Mouse (Mus musculus): ENCODE data around the gene Washc3.

The Washc3 gene

GRCm38 (mm10) chr10:88200951-88201638, at the start of gene Washc3:
Gene Washc3, plus strand, starts transcription at chr10:88201093.
- DNase-seq (ENCODE audit: low spot score in 2 of 2) = peak; percentile 68 to 77

GRCm38 (mm10) chr10:88151658-88152057, 49.2 kb upstream of the Washc3 start:
- DNase-seq (ENCODE audit: low spot score in 2 of 2) = no peak

- no peak for DNase-seq (ENCODE audit: low spot score in 2 of 2)
Observed at GRCm38 (mm10) chr10:88162096-88162495, 38.8 kb upstream of the Washc3 start.

GRCm38 (mm10) chr10:88162676-88163075, 38.2 kb upstream of the Washc3 start:
- no peak for DNase-seq (ENCODE audit: low spot score in 2 of 2)

- DNase-seq (ENCODE audit: low spot score in 2 of 2) = no peak
Observed at GRCm38 (mm10) chr10:88166158-88166557, 34.7 kb upstream of the Washc3 start.

GRCm38 (mm10) chr10:88167438-88168077, 33.3 kb upstream of the Washc3 start:
- no peak for DNase-seq (ENCODE audit: low spot score in 2 of 2)

- no peak for DNase-seq (ENCODE audit: low spot score in 2 of 2)
Observed at GRCm38 (mm10) chr10:88200541-88200940, 352 bp upstream of the Washc3 start.

GRCm38 (mm10) chr10:88201650-88202049, 757 bp downstream of the Washc3 start:
- DNase-seq (ENCODE audit: low spot score in 2 of 2) = no peak

GRCm38 (mm10) chr10:88202581-88202980, 1.7 kb downstream of the Washc3 start:
- DNase-seq (ENCODE audit: low spot score in 2 of 2) = no peak

- DNase-seq (ENCODE audit: low spot score in 2 of 2) = no peak
Observed at GRCm38 (mm10) chr10:88203236-88203635, 2.3 kb downstream of the Washc3 start.

GRCm38 (mm10) chr10:88212644-88213043, 11.8 kb downstream of the Washc3 start:
- no peak for DNase-seq (ENCODE audit: low spot score in 2 of 2)

- no peak for DNase-seq (ENCODE audit: low spot score in 2 of 2)
Observed at GRCm38 (mm10) chr10:88214800-88215514, 14.1 kb downstream of the Washc3 start.

- no peak for DNase-seq (ENCODE audit: low spot score in 2 of 2)
Observed at GRCm38 (mm10) chr10:88218161-88218560, 17.3 kb downstream of the Washc3 start.

- no peak for DNase-seq (ENCODE audit: low spot score in 2 of 2)
Observed at GRCm38 (mm10) chr10:88221718-88222117, 20.8 kb downstream of the Washc3 start.

GRCm38 (mm10) chr10:88225421-88225820, 24.5 kb downstream of the Washc3 start:
- no peak for DNase-seq (ENCODE audit: low spot score in 2 of 2)

GRCm38 (mm10) chr10:88227962-88228361, 27.1 kb downstream of the Washc3 start:
- DNase-seq (ENCODE audit: low spot score in 2 of 2) = no peak

- no peak for DNase-seq (ENCODE audit: low spot score in 2 of 2)
Observed at GRCm38 (mm10) chr10:88228521-88229017, 27.7 kb downstream of the Washc3 start.

- no peak for DNase-seq (ENCODE audit: low spot score in 2 of 2)
Observed at GRCm38 (mm10) chr10:88231671-88232070, 30.8 kb downstream of the Washc3 start.

- DNase-seq (ENCODE audit: low spot score in 2 of 2) = no peak
Observed at GRCm38 (mm10) chr10:88232765-88233164, 31.9 kb downstream of the Washc3 start.

GRCm38 (mm10) chr10:88244681-88245080, 43.8 kb downstream of the Washc3 start:
- DNase-seq (ENCODE audit: low spot score in 2 of 2) = no peak

GRCm38 (mm10) chr10:88250300-88250699, 49.4 kb downstream of the Washc3 start:
- no peak for DNase-seq (ENCODE audit: low spot score in 2 of 2)

- no peak for DNase-seq (ENCODE audit: low spot score in 2 of 2)
Observed at GRCm38 (mm10) chr10:88252121-88252862, 51.4 kb downstream of the Washc3 start.
